In genomic region chr12:75560681-75561387, GRCm38 (mm10) we compare ENCODE assay signal across 20 mouse cellular contexts. TPM values are rescaled to one million over a fixed set of nuclear protein-coding genes. Genes with fewer than 3 reads are reported as not detected.
DNase-seq lines count a peak whose midpoint lies in the region; ATAC-seq lines count a peak whose summit lies in the region.
"Had no signal": no experiment of that assay in that cellular context is flagged by ENCODE, and none has a peak within 500 bp of the region (broad histone marks: within the 10 kb centered on the region; RNA-seq: fewer than 3 reads in every experiment).

No protein-coding gene starts in this region.

- H3K4me3 ChIP-seq in heart, embryonic 12.5 days = no peak overlapping the region
- no peak overlapping the region for H3K4me3 ChIP-seq in heart, embryonic 16.5 days (ENCODE audit: low read length)
- H3K4me3 ChIP-seq: embryonic facial prominence, embryonic 12.5 days; forebrain, embryonic 12.5 days; hindbrain, embryonic 10.5 days; intestine, embryonic 15.5 days had no signal

- ATAC-seq in heart, embryonic 12.5 days (ENCODE audit: insufficient number of reproducible peaks, low FRiP score) = no peak
- no peak for ATAC-seq in heart, embryonic 16.5 days (replicated peaks; ENCODE audit: extremely low read depth, insufficient read depth, low FRiP score)
- peak; percentile 85 for ATAC-seq in granulocyte monocyte progenitor cell, adult 5-6 weeks (replicated peaks; ENCODE audit: poor library complexity, severe bottlenecking)
- ATAC-seq: forebrain, embryonic 16.5 days; intestine, embryonic 15.5 days had no signal

- peak overlapping the region; percentile 90; the same call in 1 of the 2 replicates for H3K27ac ChIP-seq in heart, embryonic 12.5 days (ENCODE audit: poor library complexity, severe bottlenecking)
- H3K27ac ChIP-seq in heart, embryonic 16.5 days (ENCODE audit: low read length) = peak overlapping the region; percentile 91
- H3K27ac ChIP-seq: embryonic facial prominence, embryonic 12.5 days; forebrain, embryonic 12.5 days; hindbrain, embryonic 10.5 days; hindbrain, embryonic 14.5 days; intestine, embryonic 15.5 days had no signal

- H3K9me3 ChIP-seq in heart, embryonic 12.5 days (replicated peaks) = no peaks in the 10 kb centered on the region
- no peaks in the 10 kb centered on the region for H3K9me3 ChIP-seq in heart, embryonic 16.5 days (replicated peaks; ENCODE audit: control insufficient read depth, low read length)
- H3K9me3 ChIP-seq: embryonic facial prominence, embryonic 12.5 days; forebrain, embryonic 12.5 days; hindbrain, embryonic 10.5 days; intestine, embryonic 15.5 days had no signal

- no peak overlapping the region for H3K4me2 ChIP-seq in heart, embryonic 12.5 days
- H3K4me2 ChIP-seq in heart, embryonic 16.5 days (ENCODE audit: low read depth, low read length) = no peak overlapping the region
- H3K4me2 ChIP-seq: embryonic facial prominence, embryonic 12.5 days; forebrain, embryonic 12.5 days; hindbrain, embryonic 14.5 days; intestine, embryonic 15.5 days had no signal

- intact Hi-C loops in heart, postnatal 10 days (cut with DNase I) = no loop called here
- intact Hi-C loops in heart, postnatal 14 days (cut with DNase I) = no loop called here

- H3K9ac ChIP-seq in heart, embryonic 12.5 days = no peak overlapping the region
- H3K9ac ChIP-seq in heart, embryonic 16.5 days (ENCODE audit: low read length) = no peak overlapping the region
- H3K9ac ChIP-seq: embryonic facial prominence, embryonic 12.5 days; forebrain, embryonic 12.5 days; hindbrain, embryonic 14.5 days; intestine, embryonic 15.5 days had no signal

- peaks cover 4% of the 10 kb centered on the region; the same call in 1 of the 2 replicates for H3K36me3 ChIP-seq in heart, embryonic 12.5 days
- no peaks in the 10 kb centered on the region for H3K36me3 ChIP-seq in heart, embryonic 16.5 days (ENCODE audit: control insufficient read depth, insufficient read depth)
- H3K36me3 ChIP-seq: intestine, embryonic 15.5 days had no signal

- DNase-seq in heart, postnatal 10 days = no peak
- no peak for DNase-seq in heart, postnatal 14 days
- peak; percentile 69 for DNase-seq in 416B (ENCODE audit: low read depth)
- DNase-seq in embryo, embryonic 10 days (ENCODE audit: low spot score) = no peak
- DNase-seq in lung, adult 18-20 months = no peak
- DNase-seq: adrenal gland, postnatal 10 days; cerebellum, adult 11 months; cerebellum, adult 8-10 months; cerebellum, postnatal 14 days; gastrocnemius, postnatal 14 days; kidney, adult 8-10 months had no signal

- WGBS in heart, embryonic 12.5 days = 77% methylated on average over 4 of the region's 4 CpGs
- WGBS in heart, embryonic 16.5 days = 75% methylated on average over 4 of the region's 4 CpGs

- H3K4me1 ChIP-seq in heart, embryonic 12.5 days (replicated peaks) = peaks cover 62% of the 10 kb centered on the region
- H3K4me1 ChIP-seq in heart, embryonic 16.5 days (ENCODE audit: control insufficient read depth, insufficient read depth, low read length) = peaks cover 50% of the 10 kb centered on the region

- no peaks in the 10 kb centered on the region for H3K27me3 ChIP-seq in heart, embryonic 12.5 days (replicated peaks)
- no peaks in the 10 kb centered on the region for H3K27me3 ChIP-seq in heart, embryonic 16.5 days (ENCODE audit: control insufficient read depth, insufficient read depth, low read length)
- H3K27me3 ChIP-seq: embryonic facial prominence, embryonic 12.5 days; forebrain, embryonic 12.5 days; intestine, embryonic 15.5 days had no signal

RNA-seq across cellular contexts. Expression of gene Ppp2r5e, which starts 35.2 kb away (rescaled TPM):
- polyA plus RNA-seq in heart, embryonic 12.5 days (2016; fragmentation: Nextera tagmentation; extraction: Ambion mirVana) = 12.1 and 12.7 TPM in 2 replicates
- 10 to 100 TPM; 35.4 to 36.9 TPM for total RNA-seq in heart, postnatal 10 days (2021)
- 7.9 and 8.3 TPM in 2 replicates for polyA plus RNA-seq in heart, embryonic 16.5 days (2015; fragmentation: Nextera tagmentation; extraction: Ambion mirVana)
- total RNA-seq in heart, postnatal 14 days (2021) = 10 to 100 TPM; 35.3 to 36.2 TPM
- 20.9 and 22.4 TPM in 2 replicates for total RNA-seq in granulocyte monocyte progenitor cell, adult 5-6 weeks (2014; fragmentation: Nextera tagmentation)
- total RNA-seq in granulocyte monocyte progenitor cell, adult 5-6 weeks (2017) = 11.2 and 12.9 TPM in 2 replicates
